Mouse (Mus musculus): ENCODE results near the gene Sipa1.

- no peak for TF ChIP-seq CTCF (conservative IDR thresholded peaks at IDR 0.05; ENCODE audit: low read length)
- no peak for TF ChIP-seq NANOG (IDR thresholded peaks at IDR 0.05; ENCODE audit: borderline replicate concordance, low read length)
- no peak for TF ChIP-seq POU5F1 (IDR thresholded peaks at IDR 0.05; ENCODE audit: borderline replicate concordance, low read length)
Observed at GRCm38 (mm10) chr19:5625311-5625710, 38.2 kb downstream of the Sipa1 start.
